ENCODE assay signal across 15 mouse cellular contexts in genomic region chr11:61346133-61346532, GRCm38 (mm10). TPM values are rescaled to one million over a fixed set of nuclear protein-coding genes. Genes with fewer than 3 reads are reported as not detected.
DNase-seq lines count a peak whose midpoint lies in the region; ATAC-seq and TF ChIP-seq lines count a peak whose summit lies in the region.
"Had no signal": no experiment of that assay in that cellular context is flagged by ENCODE, and none has a peak within 500 bp of the region (broad histone marks: within the 10 kb centered on the region; RNA-seq: fewer than 3 reads in every experiment).

No protein-coding gene starts in this region.

- TF ChIP-seq EP300 in stomach, postnatal 0 days (optimal IDR thresholded peaks at IDR 0.05) = no peak

- no peaks in the 10 kb centered on the region for H3K36me3 ChIP-seq in intestine, postnatal 0 days (ENCODE audit: control insufficient read depth, insufficient read depth)
- no peaks in the 10 kb centered on the region for H3K36me3 ChIP-seq in intestine, embryonic 15.5 days
- no peaks in the 10 kb centered on the region for H3K36me3 ChIP-seq in midbrain, embryonic 10.5 days
- no peaks in the 10 kb centered on the region for H3K36me3 ChIP-seq in midbrain, embryonic 11.5 days (ENCODE audit: control insufficient read depth, insufficient read depth, low read length)
- no peaks in the 10 kb centered on the region for H3K36me3 ChIP-seq in stomach, postnatal 0 days (ENCODE audit: control insufficient read depth, insufficient read depth, low read length)
- H3K36me3 ChIP-seq: lung, embryonic 15.5 days had no signal

- ATAC-seq in intestine, postnatal 0 days = no peak
- no peak for ATAC-seq in intestine, embryonic 15.5 days
- ATAC-seq in midbrain, embryonic 11.5 days (ENCODE audit: low FRiP score) = no peak
- ATAC-seq in Patski = no peak
- no peak for ATAC-seq in stomach, postnatal 0 days (ENCODE audit: low FRiP score, low TSS enrichment)

- 64% methylated on average over 8 of the region's 8 CpGs for WGBS in intestine, postnatal 0 days
- WGBS in intestine, embryonic 15.5 days = 57% methylated on average over 8 of the region's 8 CpGs
- WGBS in midbrain, embryonic 10.5 days = 66% methylated on average over 8 of the region's 8 CpGs
- WGBS in midbrain, embryonic 11.5 days = 56% methylated on average over 8 of the region's 8 CpGs
- 69% methylated on average over 8 of the region's 8 CpGs for WGBS in stomach, postnatal 0 days

- TF ChIP-seq CTCF in intestine, postnatal 0 days (IDR thresholded peaks at IDR 0.05; ENCODE audit: low read depth) = peak; percentile 57
- peak; percentile 37 for TF ChIP-seq CTCF in Patski (IDR thresholded peaks at IDR 0.05)
- peak; percentile 47 for TF ChIP-seq CTCF in stomach, postnatal 0 days (IDR thresholded peaks at IDR 0.05; ENCODE audit: low read depth)

- H3K27me3 ChIP-seq in intestine, postnatal 0 days (replicated peaks; ENCODE audit: control insufficient read depth, insufficient read depth, low read length) = peaks cover 24% of the 10 kb centered on the region
- peaks cover 16% of the 10 kb centered on the region for H3K27me3 ChIP-seq in intestine, embryonic 15.5 days (replicated peaks)
- peaks cover 63% of the 10 kb centered on the region for H3K27me3 ChIP-seq in midbrain, embryonic 10.5 days (ENCODE audit: low read depth, poor library complexity, severe bottlenecking)
- peaks cover 22% of the 10 kb centered on the region for H3K27me3 ChIP-seq in midbrain, embryonic 11.5 days (ENCODE audit: control insufficient read depth, insufficient read depth, low read length)
- peaks cover 44% of the 10 kb centered on the region for H3K27me3 ChIP-seq in Patski
- no peaks in the 10 kb centered on the region for H3K27me3 ChIP-seq in stomach, postnatal 0 days (ENCODE audit: control insufficient read depth, insufficient read depth, low read length)

- no peak overlapping the region for H3K4me2 ChIP-seq in intestine, postnatal 0 days (replicated peaks; ENCODE audit: low read depth)
- H3K4me2 ChIP-seq in intestine, embryonic 15.5 days (replicated peaks) = no peak overlapping the region
- no peak overlapping the region for H3K4me2 ChIP-seq in midbrain, embryonic 11.5 days
- no peak overlapping the region for H3K4me2 ChIP-seq in stomach, postnatal 0 days (replicated peaks; ENCODE audit: low read depth)
- H3K4me2 ChIP-seq: lung, embryonic 15.5 days had no signal

- POLR2A ChIA-PET in Patski (lab: Charles Lee) = no interaction called here

- no peak overlapping the region for H3K4me3 ChIP-seq in intestine, postnatal 0 days (ENCODE audit: low read depth, low read length)
- H3K4me3 ChIP-seq in intestine, embryonic 15.5 days (replicated peaks) = no peak overlapping the region
- no peak overlapping the region for H3K4me3 ChIP-seq in midbrain, embryonic 10.5 days
- no peak overlapping the region for H3K4me3 ChIP-seq in midbrain, embryonic 11.5 days (ENCODE audit: low read depth, low read length)
- no peak overlapping the region for H3K4me3 ChIP-seq in stomach, postnatal 0 days (ENCODE audit: low read depth, low read length)
- H3K4me3 ChIP-seq: lung, embryonic 15.5 days had no signal

- H3K9ac ChIP-seq in intestine, postnatal 0 days (ENCODE audit: low read depth, low read length) = no peak overlapping the region
- H3K9ac ChIP-seq in intestine, embryonic 15.5 days = no peak overlapping the region
- no peak overlapping the region for H3K9ac ChIP-seq in midbrain, embryonic 11.5 days (ENCODE audit: low read length)
- no peak overlapping the region for H3K9ac ChIP-seq in stomach, postnatal 0 days (ENCODE audit: low read length)
- H3K9ac ChIP-seq: lung, embryonic 15.5 days had no signal

- DNase-seq in midbrain, embryonic 10.5 days (ENCODE audit: low spot score) = peak; percentile 26
- no peak for DNase-seq in midbrain, embryonic 11.5 days (ENCODE audit: low spot score, missing footprints)
- DNase-seq in Patski (ENCODE audit: low read depth, low spot score) = no peak
- no peak for DNase-seq in stomach, postnatal 0 days (ENCODE audit: low spot score)
- no peak for DNase-seq in ovary, adult 18-20 months (ENCODE audit: low spot score)
- DNase-seq: cerebellum, adult 11-12 months; heart, postnatal 14 days; kidney, postnatal 25 days; layer of hippocampus, postnatal 36 days had no signal

- peaks cover 7% of the 10 kb centered on the region; the same call in 1 of the 2 replicates for H3K4me1 ChIP-seq in intestine, postnatal 0 days (replicated peaks; ENCODE audit: control insufficient read depth, insufficient read depth, low read length)
- H3K4me1 ChIP-seq in intestine, embryonic 15.5 days (replicated peaks) = peaks cover 7% of the 10 kb centered on the region; the same call in 1 of the 2 replicates
- peaks cover 15% of the 10 kb centered on the region for H3K4me1 ChIP-seq in midbrain, embryonic 10.5 days
- H3K4me1 ChIP-seq in midbrain, embryonic 11.5 days (ENCODE audit: control insufficient read depth, insufficient read depth, low read length) = peaks cover 6% of the 10 kb centered on the region; the same call in 1 of the 2 replicates
- no peaks in the 10 kb centered on the region; the same call in 1 of the 2 replicates for H3K4me1 ChIP-seq in stomach, postnatal 0 days (replicated peaks; ENCODE audit: control insufficient read depth, insufficient read depth)

- CTCF ChIA-PET in Patski (lab: Charles Lee) = no interaction called here

- in situ Hi-C loops in Patski (cut with MboI; ENCODE audit: low pct_unique_long_range_greater_than_20kb) = no loop called here

- no peak overlapping the region for H3K27ac ChIP-seq in intestine, postnatal 0 days (ENCODE audit: low read depth, low read length)
- H3K27ac ChIP-seq in intestine, embryonic 15.5 days = no peak overlapping the region
- no peak overlapping the region for H3K27ac ChIP-seq in midbrain, embryonic 10.5 days (replicated peaks)
- H3K27ac ChIP-seq in midbrain, embryonic 11.5 days (ENCODE audit: low read depth, low read length) = no peak overlapping the region
- H3K27ac ChIP-seq in stomach, postnatal 0 days (replicated peaks) = no peak overlapping the region
- H3K27ac ChIP-seq: lung, embryonic 15.5 days had no signal

- H3K9me3 ChIP-seq in intestine, postnatal 0 days (ENCODE audit: control insufficient read depth) = no peaks in the 10 kb centered on the region
- H3K9me3 ChIP-seq in intestine, embryonic 15.5 days = no peaks in the 10 kb centered on the region
- no peaks in the 10 kb centered on the region for H3K9me3 ChIP-seq in midbrain, embryonic 10.5 days (replicated peaks)
- no peaks in the 10 kb centered on the region for H3K9me3 ChIP-seq in midbrain, embryonic 11.5 days (ENCODE audit: control insufficient read depth, low read length)
- no peaks in the 10 kb centered on the region for H3K9me3 ChIP-seq in stomach, postnatal 0 days (ENCODE audit: control insufficient read depth, low read length)
- H3K9me3 ChIP-seq: lung, embryonic 15.5 days had no signal

RNA-seq across cellular contexts. Expression of gene Slc47a2, which starts 3.5 kb away (rescaled TPM):
- not detected in 2 replicates for polyA plus RNA-seq in intestine, postnatal 0 days (2015; fragmentation: Nextera tagmentation; extraction: Ambion mirVana)
- polyA plus RNA-seq in intestine, embryonic 15.5 days (2015; fragmentation: Nextera tagmentation; extraction: Ambion mirVana) = not detected in 2 replicates
- polyA plus RNA-seq in midbrain, embryonic 10.5 days (2016; fragmentation: Nextera tagmentation; extraction: Ambion mirVana) = not detected in 2 replicates
- not detected in 2 replicates for polyA plus RNA-seq in midbrain, embryonic 11.5 days (2014; fragmentation: Nextera tagmentation; extraction: Ambion mirVana)
- not detected for polyA plus RNA-seq in Patski (2021)
- 0.12 and 0.29 TPM in 2 replicates for polyA plus RNA-seq in stomach, postnatal 0 days (2015; fragmentation: Nextera tagmentation; extraction: Ambion mirVana)
- polyA plus RNA-seq: embryonic facial prominence, embryonic 11.5 days; intestine, embryonic 14.5 days; limb, embryonic 11.5 days had no signal

RNA-seq across cellular contexts. Expression of gene Slc47a1, which starts 32.0 kb away (rescaled TPM):
- polyA plus RNA-seq in intestine, postnatal 0 days (2015; fragmentation: Nextera tagmentation; extraction: Ambion mirVana) = 8.0 and 9.8 TPM in 2 replicates
- polyA plus RNA-seq in intestine, embryonic 15.5 days (2015; fragmentation: Nextera tagmentation; extraction: Ambion mirVana) = 4.8 and 5.9 TPM in 2 replicates
- 0.10 TPM in 1 of 2 replicates, not detected in the other for polyA plus RNA-seq in midbrain, embryonic 10.5 days (2016; fragmentation: Nextera tagmentation; extraction: Ambion mirVana)
- polyA plus RNA-seq in midbrain, embryonic 11.5 days (2014; fragmentation: Nextera tagmentation; extraction: Ambion mirVana) = 0.16 TPM in 1 of 2 replicates, not detected in the other
- 0.09 TPM for polyA plus RNA-seq in Patski (2021)
- polyA plus RNA-seq in stomach, postnatal 0 days (2015; fragmentation: Nextera tagmentation; extraction: Ambion mirVana) = 1.3 and 1.4 TPM in 2 replicates
